Mouse (Mus musculus) heart, adult 2 months (tissue): ENCODE results near the gene Cdk2ap2. TPM values are rescaled to one million over a fixed set of nuclear protein-coding genes. Genes with fewer than 3 reads are reported as not detected.
"Not testable (repeated sequence)": the region's sequence is repeated elsewhere in the genome, so short reads cannot be mapped to it uniquely, and the experiment has no call there.

Source experiments
- DNase-seq, 2 experiments: peaks; one replicate each; pipeline ENCODE4 v3.0.0; 2021
- H3K27ac ChIP-seq: fragments of 200-600 bp; 2 replicates; pipeline ENCODE4 v1.8.1; 2022
- H3K27me3 ChIP-seq: fragments of 200-500 bp; 2 replicates; pipeline ENCODE4 v1.6.1; 2012; ENCODE audit warnings: mild to moderate bottlenecking, low read length, inconsistent platforms, mixed read lengths; ENCODE audit not compliant: control insufficient read depth, insufficient read depth
- H3K36me3 ChIP-seq: fragments of 200-500 bp; 2 replicates; pipeline ENCODE4 v1.6.1; 2012; ENCODE audit warnings: low read length, inconsistent platforms; ENCODE audit not compliant: control insufficient read depth, insufficient read depth
- H3K4me1 ChIP-seq: fragments of 200-500 bp; 2 replicates; pipeline ENCODE4 v1.6.1; 2011; ENCODE audit warnings: low read length; ENCODE audit not compliant: control insufficient read depth, insufficient read depth
- H3K4me3 ChIP-seq: fragments of 200-600 bp; 2 replicates; pipeline ENCODE4 v1.8.1; 2022
- H3K79me2 ChIP-seq: fragments of 200-500 bp; replicated peaks from 2 replicates; pipeline ENCODE4 v1.6.1; 2012; ENCODE audit warnings: mild to moderate bottlenecking, inconsistent platforms, low read length, moderate library complexity, mixed read lengths; ENCODE audit not compliant: control insufficient read depth, insufficient read depth
- H3K9ac ChIP-seq: fragments of 200-500 bp; 2 replicates; pipeline ENCODE4 v1.6.1; 2012; ENCODE audit warnings: low read depth, mild to moderate bottlenecking, control low read depth, inconsistent platforms, low read length, mixed read lengths
- CTCF ChIP-seq: fragments of 200-600 bp; IDR thresholded peaks from 2 replicates; pipeline ENCODE4 v1.8.1; 2022; ENCODE audit warnings: antibody characterized with exemption, mild to moderate bottlenecking, moderate library complexity
- EP300 ChIP-seq: fragments of 200-500 bp; IDR thresholded peaks from 2 replicates; pipeline ENCODE4 v1.6.1; 2011; ENCODE audit warnings: low read depth, low read length, control low read depth; ENCODE audit not compliant: insufficient read depth
- POLR2A ChIP-seq: fragments of 200-500 bp; IDR thresholded peaks from 2 replicates; pipeline ENCODE4 v1.6.1; 2011; ENCODE audit warnings: mild to moderate bottlenecking, low read depth, low read length, control low read depth; ENCODE audit not compliant: insufficient read depth
- WGBS: fragments of 180-500 bp; shearing (Covaris S2); methylation state at CpG from one replicate; pipeline ENCODE4 v1.1.7; 2018; 5-methylcytosine and 5-hydroxymethylcytosine counted together
- intact Hi-C: fragments of 180-260 bp; cut with DNase I; formaldehyde crosslinking; loops from one replicate; pipeline ENCODE4 v1.15.1; 2025
- polyA plus RNA-seq: library from polyadenylated mRNA; depleted of rRNA; stranded (reverse); fragments of >200 nt; gene quantifications from 2 replicates; pipeline ENCODE4 v1.2.3, GENCODE M21; 2012
- total RNA-seq, 2 experiments: library from RNA; stranded (reverse); gene quantifications; 2 replicates each; pipeline ENCODE4 v1.2.3; 2021

The Cdk2ap2 gene
- total and polyA plus RNA-seq, 3 experiments, result 39.9 to 85.3 (median 43.2) TPM

GRCm38 (mm10) chr19:4066280-4066679 lies 30.7 kb upstream of the Cdk2ap2 start:
- intact Hi-C loops, result no loop called here
- no peaks in the 10 kb centered on the region for H3K36me3 ChIP-seq
- H3K79me2 ChIP-seq, result no peaks in the 10 kb centered on the region
- H3K4me1 ChIP-seq, result no peaks in the 10 kb centered on the region; the same call in 1 of the 2 replicates
- WGBS, result 64% methylated on average over 6 of the region's 6 CpGs
- no peak for DNase-seq
- H3K27me3 ChIP-seq, result no peaks in the 10 kb centered on the region
- H3K27ac ChIP-seq, result no peak overlapping the region
- no peak for TF ChIP-seq EP300
- TF ChIP-seq POLR2A, result no peak
- no peak for TF ChIP-seq CTCF
- no peak overlapping the region for H3K9ac ChIP-seq
- H3K4me3 ChIP-seq, result no peak overlapping the region

DNA sequence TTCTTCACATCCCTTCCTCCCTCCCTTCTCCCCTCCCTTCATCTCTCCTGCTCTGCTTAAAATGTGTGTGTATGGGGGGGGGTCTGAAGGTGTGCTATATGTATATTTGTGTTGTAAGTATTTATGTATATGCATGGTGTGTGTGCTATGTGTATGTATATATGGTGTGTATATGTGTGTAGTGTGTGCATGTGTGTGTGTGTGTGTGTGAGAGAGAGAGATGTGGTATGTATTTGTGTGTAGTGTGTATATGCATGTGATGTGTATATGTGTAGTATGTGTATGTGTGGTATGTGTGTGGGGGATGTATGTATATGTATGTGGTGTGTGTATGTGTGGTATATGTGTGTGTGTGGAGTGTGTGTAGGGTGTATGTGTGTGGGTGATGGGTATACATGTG lies 30.1 kb upstream of the Cdk2ap2 start:
- no peak overlapping the region for H3K4me3 ChIP-seq
- H3K36me3 ChIP-seq, result no peaks in the 10 kb centered on the region
- no peak for DNase-seq
- TF ChIP-seq CTCF, result no peak
- TF ChIP-seq POLR2A, result no peak
- no peak for TF ChIP-seq EP300
- no peaks in the 10 kb centered on the region; the same call in 1 of the 2 replicates for H3K4me1 ChIP-seq
- no peaks in the 10 kb centered on the region for H3K79me2 ChIP-seq
- no peak overlapping the region for H3K9ac ChIP-seq
- H3K27ac ChIP-seq, result no peak overlapping the region
- intact Hi-C loops, result no loop called here
- H3K27me3 ChIP-seq, result no peaks in the 10 kb centered on the region

DNA sequence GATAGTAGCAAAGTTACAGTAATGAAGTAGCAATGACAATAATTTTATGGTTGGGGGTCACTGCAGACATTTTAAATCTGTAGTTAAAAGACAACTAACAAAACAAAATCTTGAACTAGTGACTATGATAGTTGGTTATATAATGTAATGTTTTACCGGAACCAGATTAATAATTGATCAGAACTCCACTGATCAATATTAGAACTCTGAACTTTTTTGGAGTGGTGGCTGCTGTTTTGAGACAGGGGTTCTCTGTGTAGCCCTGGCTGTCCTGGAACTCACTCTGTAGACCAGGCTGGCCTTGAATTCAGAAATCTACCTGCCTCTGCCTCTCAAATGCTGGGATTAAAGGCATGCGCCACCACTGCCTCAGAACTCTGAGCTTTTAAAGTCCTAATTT lies 28.7 kb upstream of the Cdk2ap2 start:
- H3K4me3 ChIP-seq, H3K27ac ChIP-seq, H3K79me2 ChIP-seq, H3K27me3 ChIP-seq, H3K4me1 ChIP-seq, H3K36me3 ChIP-seq, DNase-seq, intact Hi-C loops, H3K9ac ChIP-seq: not testable (repeated sequence)
- 92% methylated on average over 2 of the region's 2 CpGs for whole genome bisulfite sequencing

DNA sequence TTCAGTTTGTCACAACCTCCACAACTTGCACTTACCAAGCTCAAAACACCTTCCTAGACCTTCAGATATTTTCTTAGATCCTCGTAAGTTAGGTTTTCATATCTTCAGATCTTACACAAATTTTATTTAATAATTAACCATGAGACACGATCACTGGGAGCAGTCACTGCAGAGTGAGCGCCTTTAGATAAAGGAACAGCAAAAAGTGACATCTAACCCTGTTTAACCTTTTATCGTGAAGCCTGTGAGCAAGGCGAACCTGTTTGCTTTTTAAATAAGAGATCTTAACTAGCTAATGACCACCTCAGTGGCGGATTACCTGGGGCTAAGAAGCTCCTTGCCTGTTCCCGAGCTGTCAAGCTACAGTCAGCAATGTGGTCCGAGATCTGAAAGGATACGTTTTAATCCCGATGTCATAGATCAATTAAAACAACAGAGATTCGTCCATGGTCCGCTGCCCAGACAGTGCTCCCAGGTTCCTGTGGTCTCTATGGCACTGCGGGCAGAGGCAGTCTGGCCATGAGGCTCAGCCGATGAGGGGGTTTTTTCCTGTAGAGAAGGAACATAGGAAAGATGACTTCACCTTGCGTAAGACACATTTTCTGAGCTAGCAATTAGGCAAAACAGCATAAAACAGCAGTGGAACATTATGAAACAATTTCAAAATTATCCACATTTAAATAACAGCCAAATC lies 28.1 kb upstream of the Cdk2ap2 start:
- TF ChIP-seq EP300 (no peak), POLR2A (no peak)
- intact Hi-C loops, result no loop called here
- 81% methylated on average over 15 of the region's 15 CpGs for WGBS

GRCm38 (mm10) chr19:4070311-4070710 lies 26.7 kb upstream of the Cdk2ap2 start:
- no peak overlapping the region for H3K4me3 ChIP-seq
- DNase-seq, result no peak
- intact Hi-C loops, result no loop called here
- WGBS, result 82% methylated on average over 15 of the region's 15 CpGs
- no peaks in the 10 kb centered on the region for H3K36me3 ChIP-seq
- TF ChIP-seq CTCF, result no peak
- TF ChIP-seq EP300, result no peak
- TF ChIP-seq POLR2A, result no peak
- H3K4me1 ChIP-seq, result no peaks in the 10 kb centered on the region; the same call in 1 of the 2 replicates
- H3K27ac ChIP-seq, result no peak overlapping the region
- H3K27me3 ChIP-seq, result no peaks in the 10 kb centered on the region
- no peaks in the 10 kb centered on the region for H3K79me2 ChIP-seq
- no peak overlapping the region for H3K9ac ChIP-seq

More for the DNA sequence above, 28.1 kb upstream of the Cdk2ap2 start:
- H3K36me3 ChIP-seq, result no peaks in the 10 kb centered on the region
- no peak overlapping the region for H3K4me3 ChIP-seq
- no peak overlapping the region for H3K27ac ChIP-seq
- no peaks in the 10 kb centered on the region for H3K79me2 ChIP-seq
- no peak for DNase-seq
- H3K9ac ChIP-seq, result no peak overlapping the region
- H3K4me1 ChIP-seq, result no peaks in the 10 kb centered on the region; the same call in 1 of the 2 replicates
- no peaks in the 10 kb centered on the region for H3K27me3 ChIP-seq

DNA sequence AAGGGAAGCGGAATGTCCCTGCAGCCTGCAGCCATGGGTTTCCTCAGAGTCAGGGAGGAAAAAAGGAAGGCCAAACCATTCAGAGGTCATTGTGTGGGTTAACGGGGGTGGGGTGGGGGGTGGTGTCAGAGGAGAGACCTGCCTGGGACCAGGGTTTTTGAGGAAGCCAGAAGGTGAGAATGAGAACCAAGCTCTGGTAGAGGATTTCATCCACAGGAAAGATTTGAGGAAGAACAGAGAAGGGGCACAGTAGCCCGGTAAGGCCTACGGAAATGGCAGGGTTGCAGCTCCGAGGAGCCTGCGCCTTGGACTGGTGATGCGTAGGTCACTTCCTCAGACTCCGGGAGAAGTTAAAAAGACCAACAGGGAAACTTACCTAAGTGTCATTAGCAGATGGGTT lies 26.2 kb upstream of the Cdk2ap2 start:
- TF ChIP-seq EP300, result no peak
- TF ChIP-seq POLR2A, result no peak
- TF ChIP-seq CTCF, result no peak

More for the DNA sequence above, 26.2 kb upstream of the Cdk2ap2 start:
- no peak for DNase-seq
- intact Hi-C loops, result no loop called here
- H3K27me3 ChIP-seq, result no peaks in the 10 kb centered on the region
- no peak overlapping the region for H3K9ac ChIP-seq
- 74% methylated on average over 8 of the region's 8 CpGs for WGBS
- no peaks in the 10 kb centered on the region for H3K79me2 ChIP-seq
- H3K4me3 ChIP-seq, result no peak overlapping the region
- no peaks in the 10 kb centered on the region; the same call in 1 of the 2 replicates for H3K4me1 ChIP-seq
- no peak overlapping the region for H3K27ac ChIP-seq
- no peaks in the 10 kb centered on the region for H3K36me3 ChIP-seq
